Comparison of ENCODE assay signal across 8 mouse cellular contexts in the genomic region with DNA sequence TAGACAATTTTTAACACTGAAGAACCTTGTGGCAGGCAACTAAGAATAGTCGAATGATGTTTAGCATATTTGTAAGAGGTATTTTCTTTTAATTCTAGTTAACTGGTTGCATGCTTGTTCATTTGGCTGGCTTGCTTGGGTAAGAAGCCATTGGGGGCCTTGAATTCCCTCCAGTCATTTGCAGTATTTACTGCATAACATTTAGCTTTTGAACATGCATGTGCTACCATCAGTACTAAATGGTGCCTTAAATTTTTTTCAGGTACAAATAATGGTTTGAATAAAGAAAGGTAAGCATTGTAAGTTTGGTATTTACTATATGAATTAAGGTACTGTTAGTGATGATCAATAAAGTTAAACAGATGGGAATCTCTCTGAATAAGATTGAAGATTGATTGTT. TPM values are rescaled to one million over a fixed set of nuclear protein-coding genes. Genes with fewer than 3 reads are reported as not detected.
A peak's percentile ranks its signal among the peaks of the same experiment; 100 is the strongest.
DNase-seq lines count a peak whose midpoint lies in the region; ATAC-seq and TF ChIP-seq lines count a peak whose summit lies in the region.
"Had no signal": no experiment of that assay in that cellular context is flagged by ENCODE, and none has a peak within 500 bp of the region (broad histone marks: within the 10 kb centered on the region; RNA-seq: fewer than 3 reads in every experiment).

No protein-coding gene starts in this region.

- no peak for TF ChIP-seq CTCF in C2C12 (IDR thresholded peaks at IDR 0.05; ENCODE audit: control insufficient read depth, insufficient read depth, insufficient read length)

- H3K79me3 ChIP-seq in C2C12 (ENCODE audit: low read depth): peaks cover 33% of the 10 kb centered on the region

- no peaks in the 10 kb centered on the region for H3K27me3 ChIP-seq in C2C12 (ENCODE audit: control insufficient read depth, insufficient read depth, insufficient read length)
- H3K27me3 ChIP-seq in forebrain, embryonic 14.5 days (replicated peaks; ENCODE audit: control insufficient read depth, insufficient read depth, low read length): no peaks in the 10 kb centered on the region
- no peaks in the 10 kb centered on the region for H3K27me3 ChIP-seq in liver, embryonic 13.5 days

- no peaks in the 10 kb centered on the region for H3K9me3 ChIP-seq in forebrain, embryonic 14.5 days (replicated peaks; ENCODE audit: control insufficient read depth, low read length)
- no peaks in the 10 kb centered on the region for H3K9me3 ChIP-seq in liver, embryonic 13.5 days (replicated peaks)

- H3K4me3 ChIP-seq in C2C12 (ENCODE audit: insufficient read depth, poor library complexity, severe bottlenecking): peak overlapping the region; percentile 92
- H3K4me3 ChIP-seq in forebrain, embryonic 14.5 days (ENCODE audit: low read depth, low read length): peak overlapping the region; percentile 62
- peak overlapping the region; percentile 87 for H3K4me3 ChIP-seq in liver, embryonic 13.5 days (replicated peaks)

- 0% methylated on average over 1 of the region's 1 CpGs for WGBS in forebrain, embryonic 14.5 days
- 0% methylated on average over 1 of the region's 1 CpGs for WGBS in liver, embryonic 13.5 days (ENCODE audit: insufficient replicate concordance)

- no peak overlapping the region for H3K27ac ChIP-seq in forebrain, embryonic 14.5 days (ENCODE audit: low read depth, low read length)
- H3K27ac ChIP-seq in liver, embryonic 13.5 days: peak overlapping the region; percentile 98

- H3K9ac ChIP-seq in forebrain, embryonic 14.5 days (ENCODE audit: low read length): peak overlapping the region; percentile 85
- peak overlapping the region; percentile 89 for H3K9ac ChIP-seq in liver, embryonic 13.5 days

- H3K79me2 ChIP-seq in C2C12 (ENCODE audit: control insufficient read depth, insufficient read depth): peaks cover 50% of the 10 kb centered on the region

- peak overlapping the region; percentile 93 for H3ac ChIP-seq in C2C12 (ENCODE audit: control insufficient read depth, insufficient read length, low read depth)

- H3K36me3 ChIP-seq in C2C12 (ENCODE audit: control insufficient read depth, insufficient read depth): peaks cover 48% of the 10 kb centered on the region
- peaks cover 65% of the 10 kb centered on the region for H3K36me3 ChIP-seq in forebrain, embryonic 14.5 days (ENCODE audit: control insufficient read depth, insufficient read depth, low read length)
- peaks cover 52% of the 10 kb centered on the region for H3K36me3 ChIP-seq in liver, embryonic 13.5 days

- H3K4me1 ChIP-seq in forebrain, embryonic 14.5 days (ENCODE audit: control insufficient read depth, insufficient read depth, low read length): peaks cover 18% of the 10 kb centered on the region
- H3K4me1 ChIP-seq in liver, embryonic 13.5 days (replicated peaks): peaks cover 41% of the 10 kb centered on the region

- H3K4me2 ChIP-seq in forebrain, embryonic 14.5 days (ENCODE audit: low read length): peak overlapping the region; percentile 95
- H3K4me2 ChIP-seq in liver, embryonic 13.5 days: peak overlapping the region; percentile 89

- peak; percentile 58 for DNase-seq in 416B (ENCODE audit: low read depth)
- no peak for DNase-seq in forebrain, embryonic 14.5 days (ENCODE audit: low spot score)
- DNase-seq in liver, embryonic 13.5 days: no peak
- DNase-seq in thymus, postnatal 25 days: no peak
- DNase-seq in layer of hippocampus, adult 18-20 months (ENCODE audit: low spot score in 2 of 2): no peak
- DNase-seq in urinary bladder, adult 18-20 months (ENCODE audit: low spot score in 2 of 2): no peak
- DNase-seq: cerebellum, adult 11 months had no signal

- no peak for ATAC-seq in forebrain, embryonic 14.5 days
- no peak for ATAC-seq in liver, embryonic 13.5 days (ENCODE audit: low read depth)

TF ChIP-seq in C2C12, 6 proteins besides CTCF, POLR2A, EP300 and RAD21:
- TF ChIP-seq MAX (IDR thresholded peaks at IDR 0.05) (no peak), MYOG (IDR thresholded peaks at IDR 0.05; ENCODE audit: control insufficient read depth, extremely low read depth, insufficient read length) (no peak), CEBPB (IDR thresholded peaks at IDR 0.05; ENCODE audit: low read depth) (no peak), USF1 (IDR thresholded peaks at IDR 0.05; ENCODE audit: low read depth) (no peak), MYOD1 (IDR thresholded peaks at IDR 0.05; ENCODE audit: control insufficient read depth, insufficient read length, low read depth) (no peak), FOSL1 (IDR thresholded peaks at IDR 0.05; ENCODE audit: insufficient read depth, low read length, poor library complexity, severe bottlenecking) (no peak)
TF ChIP-seq in C2C12: peak in this region for 0.

RNA-seq across cellular contexts. Expression of gene Zbtb37, which starts 2.4 kb away (rescaled TPM):
- 0.75 TPM for polyA plus RNA-seq in C2C12 (2012; fragmentation: generic; extraction: Trizol)
- 10.5 and 17.8 TPM in 2 replicates for polyA plus RNA-seq in forebrain, embryonic 14.5 days (2014; fragmentation: Nextera tagmentation; extraction: Ambion mirVana)
- 2.5 and 3.2 TPM in 2 replicates for polyA plus RNA-seq in liver, embryonic 13.5 days (2015; fragmentation: Nextera tagmentation; extraction: Ambion mirVana)
- total RNA-seq in layer of hippocampus, adult 18-20 months (2021): 10 to 100 TPM; 17.2 to 18.3 TPM

RNA-seq across cellular contexts. Expression of gene Dars2, which starts 33.4 kb away (rescaled TPM):
- 16.8 TPM for polyA plus RNA-seq in C2C12 (2012; fragmentation: generic; extraction: Trizol)
- 38.4 and 41.3 TPM in 2 replicates for polyA plus RNA-seq in forebrain, embryonic 14.5 days (2014; fragmentation: Nextera tagmentation; extraction: Ambion mirVana)
- polyA plus RNA-seq in liver, embryonic 13.5 days (2015; fragmentation: Nextera tagmentation; extraction: Ambion mirVana): 40.7 and 49.0 TPM in 2 replicates
- total RNA-seq in layer of hippocampus, adult 18-20 months (2021): 10 to 100 TPM; 26.3 to 26.5 TPM

RNA-seq across cellular contexts. Expression of gene Cenpl, which starts 33.5 kb away (rescaled TPM):
- polyA plus RNA-seq in C2C12 (2012; fragmentation: generic; extraction: Trizol): 7.9 TPM
- 22.7 and 27.5 TPM in 2 replicates for polyA plus RNA-seq in forebrain, embryonic 14.5 days (2014; fragmentation: Nextera tagmentation; extraction: Ambion mirVana)
- polyA plus RNA-seq in liver, embryonic 13.5 days (2015; fragmentation: Nextera tagmentation; extraction: Ambion mirVana): 35.3 and 39.8 TPM in 2 replicates
- 1 to 10 TPM; 1.3 to 1.7 TPM for total RNA-seq in layer of hippocampus, adult 18-20 months (2021)

RNA-seq across cellular contexts. Expression of gene Serpinc1, which starts 58.6 kb away (rescaled TPM):
- polyA plus RNA-seq in C2C12 (2012; fragmentation: generic; extraction: Trizol): 0.21 TPM
- 1.1 and 1.9 TPM in 2 replicates for polyA plus RNA-seq in forebrain, embryonic 14.5 days (2014; fragmentation: Nextera tagmentation; extraction: Ambion mirVana)
- polyA plus RNA-seq in liver, embryonic 13.5 days (2015; fragmentation: Nextera tagmentation; extraction: Ambion mirVana): 326 and 385 TPM in 2 replicates
- total RNA-seq in layer of hippocampus, adult 18-20 months (2021): under 1 TPM; 0.10 TPM
